Mouse (Mus musculus) ES-E14 (cell line): ENCODE data around the gene Qars. TPM values are rescaled to one million over a fixed set of nuclear protein-coding genes. Genes with fewer than 3 reads are reported as not detected.

ENCODE experiments used
- DNase-seq: peaks from one replicate; pipeline ENCODE4 v3.0.0-alpha.2; 2013; ENCODE audit warnings: low read depth, low spot score
- H3K27ac ChIP-seq: 2 replicates; pipeline ENCODE4 v1.5.1; 2012; ENCODE audit warnings: low read depth, mild to moderate bottlenecking, low read length, moderate library complexity, mixed read lengths; ENCODE audit not compliant: poor library complexity, insufficient read depth, severe bottlenecking
- H3K36me3 ChIP-seq: 2 replicates; pipeline ENCODE4 v1.6.1; 2012; ENCODE audit warnings: mild to moderate bottlenecking, low read length, moderate library complexity, mixed read lengths; ENCODE audit not compliant: control insufficient read depth, poor library complexity, insufficient read depth, severe bottlenecking
- H3K4me1 ChIP-seq, 2 experiments: fragments of 150-350 bp in 1 of 2; sonication (generic) in 1 of 2; 2 replicates each; pipeline ENCODE4 v1.6.1; 2012; ENCODE audit warnings: low read length in 2 of 2, mild to moderate bottlenecking in 1 of 2, mixed read lengths in 1 of 2; ENCODE audit not compliant: control insufficient read depth in 2 of 2, insufficient read depth in 2 of 2, poor library complexity in 1 of 2
- H3K4me3 ChIP-seq, 2 experiments: fragments of 150-350 bp in 1 of 2; sonication (generic) in 1 of 2; 2 replicates each; pipeline ENCODE4 v1.5.1; 2012; ENCODE audit warnings: low read length in 2 of 2, low read depth in 1 of 2, mild to moderate bottlenecking in 1 of 2, mixed read lengths in 1 of 2; ENCODE audit not compliant: insufficient read depth in 1 of 2, poor library complexity in 1 of 2, severe bottlenecking in 1 of 2
- H3K9ac ChIP-seq: 2 replicates; pipeline ENCODE4 v1.6.1; 2012; ENCODE audit warnings: low read depth, mild to moderate bottlenecking, low read length, mixed read lengths; ENCODE audit not compliant: poor library complexity, insufficient read depth, severe bottlenecking
- H3K9me3 ChIP-seq: fragments of 150-350 bp; sonication (generic); 2 replicates; pipeline ENCODE4 v1.6.1; 2012; ENCODE audit warnings: low read depth, mild to moderate bottlenecking, low read length; ENCODE audit not compliant: control insufficient read depth, insufficient read depth
- CHD2 ChIP-seq: IDR thresholded peaks from 2 replicates; pipeline ENCODE4 v1.6.1; 2014; ENCODE audit warnings: mild to moderate bottlenecking, low read depth, low read length, inconsistent platforms
- HCFC1 ChIP-seq: IDR thresholded peaks from 2 replicates; pipeline ENCODE4 v1.6.1; 2012; ENCODE audit warnings: low read length, inconsistent platforms, borderline replicate concordance; ENCODE audit not compliant: insufficient read depth
- MAFK ChIP-seq: IDR thresholded peaks from 2 replicates; pipeline ENCODE4 v1.6.1; 2014; ENCODE audit warnings: mild to moderate bottlenecking, low read depth, low read length, inconsistent platforms; ENCODE audit not compliant: insufficient read depth
- ZC3H11A ChIP-seq: IDR thresholded peaks from 2 replicates; pipeline ENCODE4 v1.6.1; 2012; ENCODE audit warnings: low read depth, mild to moderate bottlenecking, inconsistent platforms, low read length, borderline replicate concordance
- ZNF384 ChIP-seq: IDR thresholded peaks from 2 replicates; pipeline ENCODE4 v1.6.1; 2012; ENCODE audit warnings: low read depth, low read length, inconsistent platforms
- in situ Hi-C, 2 experiments: fragments of 600-800 bp; cut with MboI; formaldehyde crosslinking; loops; one replicate each; pipeline ENCODE4 v1.15.1; 2025; ENCODE audit warnings: low sequenced_read_pairs in 2 of 2, inconsistent platforms in 1 of 2; ENCODE audit not compliant: unreplicated experiment in 2 of 2
- total RNA-seq: library from RNA; depleted of rRNA; stranded (reverse); fragments of 300-350 nt; gene quantifications from 2 replicates; pipeline ENCODE4 v1.2.3, GENCODE M21; 2012

Gene Qars
- total RNA-seq, 1 experiment = 393 TPM

- DNase-seq = peak; percentile 78
- peak; percentile 98 for TF ChIP-seq ZNF384
- 0 out of 2 replicates have a peak, but pooled peaks have one; percentile 38 for TF ChIP-seq HCFC1
- TF ChIP-seq MAFK = no peak
- H3K9me3 ChIP-seq = no peaks in the 10 kb centered on the region
- peak overlapping the region; percentile 99 for H3K9ac ChIP-seq
- peak overlapping the region; percentile 92 to 97 for H3K4me3 ChIP-seq
- in situ Hi-C loops = no loop called here
- peaks cover 0 to 5% of the 10 kb centered on the region in 2 experiments; a peak in 2 of 4 replicates for H3K4me1 ChIP-seq
- peak overlapping the region; percentile 99 for H3K27ac ChIP-seq
- peaks cover 24% of the 10 kb centered on the region for H3K36me3 ChIP-seq
Measured at GRCm38 (mm10) chr9:108517253-108517930, 9.9 kb downstream of the Qars start.

DNA sequence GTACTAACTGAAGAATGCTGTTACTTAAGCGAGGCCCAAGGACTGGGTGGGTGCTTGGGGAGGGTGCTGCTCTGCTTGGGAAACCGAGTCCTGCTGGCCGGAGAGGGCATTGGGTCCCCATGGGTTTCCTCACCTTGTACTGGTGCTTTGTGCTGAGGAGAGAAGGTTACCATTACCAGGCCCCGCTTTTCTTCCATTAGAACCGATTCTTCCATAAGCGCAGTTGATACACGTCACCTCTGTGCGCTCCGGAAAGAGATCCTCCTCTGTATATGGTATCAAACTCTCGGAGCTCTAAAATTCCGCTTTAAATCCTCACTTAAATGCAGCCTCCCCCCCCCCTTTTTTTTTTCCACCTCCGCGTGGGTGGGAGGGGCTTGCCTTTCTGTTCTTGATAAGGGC lies 10.4 kb downstream of the Qars start:
- peak overlapping the region; percentile 99 for H3K27ac ChIP-seq
- H3K36me3 ChIP-seq = peaks cover 18% of the 10 kb centered on the region
- peak overlapping the region; percentile 99 for H3K9ac ChIP-seq
- in situ Hi-C loops = no loop called here
- TF ChIP-seq HCFC1 (no peak), ZNF384 (peak; percentile 68; the same call in 1 of the 2 replicates)
- no peaks in the 10 kb centered on the region for H3K9me3 ChIP-seq
- H3K4me1 ChIP-seq = peaks cover 0 to 5% of the 10 kb centered on the region in 2 experiments; a peak in 2 of 4 replicates
- peak; percentile 42 for DNase-seq
- peak overlapping the region; percentile 92 to 97 for H3K4me3 ChIP-seq

GRCm38 (mm10) chr9:108521604-108522003 lies 14.1 kb downstream of the Qars start:
- DNase-seq = no peak
- Histone ChIP-seq H3K4me3 (no peak overlapping the region), H3K9ac (no peak overlapping the region), H3K9me3 (no peaks in the 10 kb centered on the region), H3K27ac (no peak overlapping the region), H3K36me3 (no peaks in the 10 kb centered on the region; the same call in 1 of the 2 replicates), H3K4me1 (peaks cover 0 to 5% of the 10 kb centered on the region in 2 experiments; a peak in 1 of 4 replicates)
- in situ Hi-C loops = no loop called here
- TF ChIP-seq HCFC1 (no peak), CHD2 (no peak)

GRCm38 (mm10) chr9:108523341-108523740 lies 15.8 kb downstream of the Qars start:
- in situ Hi-C loops = no loop called here
- H3K4me1 ChIP-seq = peaks cover 0 to 5% of the 10 kb centered on the region in 2 experiments; a peak in 1 of 4 replicates
- DNase-seq = no peak
- no peak for TF ChIP-seq ZNF384
- TF ChIP-seq HCFC1 = no peak
- TF ChIP-seq CHD2 = no peak
- TF ChIP-seq ZC3H11A = no peak
- TF ChIP-seq MAFK = no peak
- H3K9me3 ChIP-seq = no peaks in the 10 kb centered on the region
- H3K9ac ChIP-seq = no peak overlapping the region
- H3K36me3 ChIP-seq = no peaks in the 10 kb centered on the region; the same call in 1 of the 2 replicates
- no peak overlapping the region for H3K27ac ChIP-seq
- H3K4me3 ChIP-seq = no peak overlapping the region

DNA sequence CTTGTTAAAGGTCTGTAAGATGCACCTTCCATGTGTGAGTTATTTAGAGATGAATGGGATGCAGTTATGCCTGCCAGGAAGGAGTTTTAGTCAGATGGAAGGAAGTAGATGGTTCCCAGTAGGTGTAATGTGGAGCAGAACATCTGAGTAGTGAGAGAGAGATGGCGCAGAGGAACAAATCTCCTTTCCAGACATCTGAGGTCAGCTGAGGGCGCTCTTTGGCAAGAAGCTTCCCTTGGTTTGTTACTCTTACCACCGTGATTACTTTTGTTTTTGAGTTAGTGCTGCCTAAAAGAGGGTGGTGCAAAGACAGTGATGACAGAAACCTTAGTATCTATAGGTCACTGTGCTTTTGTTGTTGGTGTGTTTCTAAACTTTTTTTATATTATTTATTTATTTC lies 17.9 kb downstream of the Qars start:
- Histone ChIP-seq H3K36me3 (peaks cover 5% of the 10 kb centered on the region), H3K9ac (no peak overlapping the region; the same call in 1 of the 2 replicates), H3K4me3 (no peak overlapping the region), H3K4me1 (no peaks in the 10 kb centered on the region; a peak in 1 of 4 replicates), H3K9me3 (no peaks in the 10 kb centered on the region), H3K27ac (no peak overlapping the region)
- no peak for DNase-seq
- TF ChIP-seq HCFC1 (no peak), MAFK (no peak), ZC3H11A (no peak), ZNF384 (no peak), CHD2 (no peak)
- in situ Hi-C loops = no loop called here
